19 mouse cellular contexts compared by ENCODE assay signal in the genomic region with DNA sequence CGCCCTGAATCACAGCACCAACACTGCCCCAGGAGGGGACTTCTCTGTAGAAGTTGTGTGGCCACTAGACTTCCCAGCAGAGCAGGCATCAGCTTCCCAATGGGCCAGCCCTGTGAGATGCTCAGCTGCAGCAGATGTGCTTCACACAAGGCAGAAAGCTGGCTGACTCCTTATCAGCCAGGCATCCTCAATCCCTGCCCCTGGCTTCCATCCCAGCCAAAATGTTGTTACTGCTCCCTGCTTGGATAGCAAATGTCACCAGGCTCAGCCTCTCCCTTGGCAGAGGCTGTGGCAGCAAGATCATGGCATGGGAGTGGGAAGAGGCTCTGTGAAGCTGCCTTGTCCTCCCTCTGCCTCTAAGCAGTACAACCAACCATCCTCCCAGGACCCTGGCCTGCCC.
A peak's percentile ranks its signal among the peaks of the same experiment; 100 is the strongest.
DNase-seq lines count a peak whose midpoint lies in the region; ATAC-seq and TF ChIP-seq lines count a peak whose summit lies in the region.
"Had no signal": no experiment of that assay in that cellular context is flagged by ENCODE, and none has a peak within 500 bp of the region (broad histone marks: within the 10 kb centered on the region; RNA-seq: fewer than 3 reads in every experiment).

No protein-coding gene starts in this region.

- no peaks in the 10 kb centered on the region for H3K9me3 ChIP-seq in lung, embryonic 14.5 days (ENCODE audit: low read depth, low read length)
- no peaks in the 10 kb centered on the region for H3K9me3 ChIP-seq in lung, postnatal 0 days (ENCODE audit: low read length)
- H3K9me3 ChIP-seq in forebrain, embryonic 13.5 days (replicated peaks), result no peaks in the 10 kb centered on the region
- H3K9me3 ChIP-seq: embryonic facial prominence, embryonic 12.5 days; forebrain, embryonic 12.5 days; hindbrain, embryonic 10.5 days; midbrain, embryonic 15.5 days; neural tube, embryonic 12.5 days had no signal

- no peak for TF ChIP-seq EP300 in lung, postnatal 0 days (IDR thresholded peaks at IDR 0.05)

- H3K27me3 ChIP-seq in lung, embryonic 14.5 days (ENCODE audit: insufficient read depth, low read length), result no peaks in the 10 kb centered on the region
- no peaks in the 10 kb centered on the region for H3K27me3 ChIP-seq in lung, postnatal 0 days (replicated peaks; ENCODE audit: insufficient read depth, low read length)
- H3K27me3 ChIP-seq in forebrain, embryonic 13.5 days, result no peaks in the 10 kb centered on the region
- H3K27me3 ChIP-seq: embryonic facial prominence, embryonic 12.5 days; forebrain, embryonic 12.5 days; midbrain, embryonic 15.5 days; neural tube, embryonic 12.5 days; Patski had no signal

- no peaks in the 10 kb centered on the region for H3K36me3 ChIP-seq in lung, embryonic 14.5 days (ENCODE audit: insufficient read depth)
- H3K36me3 ChIP-seq in lung, postnatal 0 days (ENCODE audit: insufficient read depth, low read length), result no peaks in the 10 kb centered on the region
- H3K36me3 ChIP-seq in forebrain, embryonic 13.5 days (ENCODE audit: poor library complexity, severe bottlenecking), result no peaks in the 10 kb centered on the region
- H3K36me3 ChIP-seq: embryonic facial prominence, embryonic 12.5 days; forebrain, embryonic 12.5 days; midbrain, embryonic 15.5 days; neural tube, embryonic 12.5 days had no signal

- H3K4me3 ChIP-seq in lung, embryonic 14.5 days (ENCODE audit: low read depth, low read length), result no peak overlapping the region
- no peak overlapping the region for H3K4me3 ChIP-seq in lung, postnatal 0 days (ENCODE audit: low read depth, low read length)
- no peak overlapping the region for H3K4me3 ChIP-seq in forebrain, embryonic 13.5 days
- H3K4me3 ChIP-seq: embryonic facial prominence, embryonic 12.5 days; forebrain, embryonic 12.5 days; hindbrain, embryonic 10.5 days; midbrain, embryonic 15.5 days; neural tube, embryonic 12.5 days had no signal

- intact Hi-C loops in heart, postnatal 14 days (cut with DNase I), result no loop called here
- intact Hi-C loops in gastrocnemius, postnatal 36 days (cut with DNase I), result no loop called here

- TF ChIP-seq CTCF in lung, embryonic 14.5 days (IDR thresholded peaks at IDR 0.05; ENCODE audit: low read depth), result no peak
- TF ChIP-seq CTCF in lung, postnatal 0 days (IDR thresholded peaks at IDR 0.05), result no peak

- H3K9ac ChIP-seq in lung, embryonic 14.5 days, result no peak overlapping the region
- H3K9ac ChIP-seq in lung, postnatal 0 days (replicated peaks; ENCODE audit: low read depth), result no peak overlapping the region
- no peak overlapping the region for H3K9ac ChIP-seq in forebrain, embryonic 13.5 days
- H3K9ac ChIP-seq: embryonic facial prominence, embryonic 12.5 days; forebrain, embryonic 12.5 days; liver, embryonic 14.5 days; midbrain, embryonic 15.5 days; neural tube, embryonic 12.5 days had no signal

- H3K27ac ChIP-seq in lung, embryonic 14.5 days (ENCODE audit: low read depth), result 0 out of 2 replicates have a peak overlapping the region, but pooled peaks have one; percentile 9
- H3K27ac ChIP-seq in lung, postnatal 0 days (ENCODE audit: low read length), result no peak overlapping the region
- H3K27ac ChIP-seq in forebrain, embryonic 13.5 days, result no peak overlapping the region
- H3K27ac ChIP-seq: embryonic facial prominence, embryonic 12.5 days; forebrain, embryonic 12.5 days; hindbrain, embryonic 10.5 days; liver, embryonic 14.5 days; midbrain, embryonic 15.5 days; neural tube, embryonic 12.5 days; stomach, postnatal 0 days had no signal

- peaks cover 33% of the 10 kb centered on the region for H3K4me1 ChIP-seq in lung, embryonic 14.5 days (ENCODE audit: insufficient read depth)
- H3K4me1 ChIP-seq in lung, postnatal 0 days (ENCODE audit: insufficient read depth, low read depth, low read length), result no peaks in the 10 kb centered on the region
- peaks cover 33% of the 10 kb centered on the region for H3K4me1 ChIP-seq in forebrain, embryonic 13.5 days

- DNase-seq in adrenal gland, postnatal 10 days, result peak; percentile 43
- DNase-seq in adrenal gland, postnatal 4 days (ENCODE audit: low spot score in 2 of 2), result no peak
- peak; percentile 66 for DNase-seq in lung, embryonic 14.5 days
- DNase-seq in lung, postnatal 0 days (ENCODE audit: low spot score), result no peak
- peak; percentile 45 to 46 for DNase-seq in cerebellum, postnatal 36 days
- DNase-seq in heart, postnatal 14 days, result peak; percentile 35 to 58
- DNase-seq in gastrocnemius, postnatal 36 days, result no peak
- DNase-seq: kidney, adult 18-20 months; kidney, postnatal 25 days; lung, postnatal 4 days had no signal

- no peak overlapping the region for H3K4me2 ChIP-seq in lung, embryonic 14.5 days
- H3K4me2 ChIP-seq in lung, postnatal 0 days (replicated peaks; ENCODE audit: low read depth, low read length), result no peak overlapping the region
- no peak overlapping the region for H3K4me2 ChIP-seq in forebrain, embryonic 13.5 days
- H3K4me2 ChIP-seq: embryonic facial prominence, embryonic 12.5 days; forebrain, embryonic 12.5 days; midbrain, embryonic 15.5 days; neural tube, embryonic 12.5 days had no signal

- WGBS in lung, embryonic 14.5 days, result 73% methylated on average over 1 of the region's 1 CpGs
- WGBS in lung, postnatal 0 days, result 88% methylated on average over 1 of the region's 1 CpGs
- WGBS in forebrain, embryonic 13.5 days, result 85% methylated on average over 1 of the region's 1 CpGs

- ATAC-seq in lung, embryonic 14.5 days (ENCODE audit: insufficient read depth), result peak; percentile 32; the same call in 1 of the 2 replicates
- no peak for ATAC-seq in lung, postnatal 0 days
- no peak for ATAC-seq in forebrain, embryonic 13.5 days
- ATAC-seq: midbrain, embryonic 15.5 days; Patski had no signal

Comparison
In these comparisons a context has a peak if more than half of its experiments do, and no peak if none do; other contexts are left out.
1. DNase-seq: peak in adrenal gland, postnatal 10 days (single experiment), lung, embryonic 14.5 days (single experiment), cerebellum, postnatal 36 days (2 of 2) and heart, postnatal 14 days (2 of 2); none in adrenal gland, postnatal 4 days (0 of 2), lung, postnatal 0 days (single experiment) and gastrocnemius, postnatal 36 days (0 of 2).